Mouse (Mus musculus): ENCODE results near the gene Cdh3.

Gene Cdh3

GRCm38 (mm10) chr8:106527241-106528036 lies 16.7 kb downstream of the Cdh3 start:
- no peak for DNase-seq

- no peak for DNase-seq
Measured at GRCm38 (mm10) chr8:106528596-106529249, 18.0 kb downstream of the Cdh3 start.

GRCm38 (mm10) chr8:106529885-106530482 lies 19.3 kb downstream of the Cdh3 start:
- no peak for DNase-seq

- peak in 1 of 2 experiments; percentile 47 for DNase-seq
Measured at GRCm38 (mm10) chr8:106530566-106530965, 19.9 kb downstream of the Cdh3 start.

GRCm38 (mm10) chr8:106533709-106534108 lies 23.0 kb downstream of the Cdh3 start:
- no peak for DNase-seq

GRCm38 (mm10) chr8:106534449-106534848 lies 23.8 kb downstream of the Cdh3 start:
- DNase-seq, result peak; percentile 65 to 84

- peak in 1 of 2 experiments; percentile 8 for DNase-seq
Measured at GRCm38 (mm10) chr8:106535448-106535847, 24.8 kb downstream of the Cdh3 start.

- DNase-seq, result no peak
Measured at GRCm38 (mm10) chr8:106539193-106539592, 28.5 kb downstream of the Cdh3 start.

GRCm38 (mm10) chr8:106541002-106541401 lies 30.3 kb downstream of the Cdh3 start:
- no peak for DNase-seq

GRCm38 (mm10) chr8:106543043-106543442 lies 32.4 kb downstream of the Cdh3 start:
- DNase-seq, result no peak

GRCm38 (mm10) chr8:106545149-106545548 lies 34.5 kb downstream of the Cdh3 start:
- DNase-seq, result peak in 1 of 2 experiments; percentile 52

- DNase-seq, result no peak
Measured at GRCm38 (mm10) chr8:106546746-106547145, 36.1 kb downstream of the Cdh3 start.

- no peak for DNase-seq
Measured at GRCm38 (mm10) chr8:106548366-106548936, 37.8 kb downstream of the Cdh3 start.

GRCm38 (mm10) chr8:106550906-106551305 lies 40.2 kb downstream of the Cdh3 start:
- no peak for DNase-seq

GRCm38 (mm10) chr8:106554011-106554410 lies 43.3 kb downstream of the Cdh3 start:
- no peak for DNase-seq

- DNase-seq, result no peak
Measured at GRCm38 (mm10) chr8:106556068-106556645, 45.5 kb downstream of the Cdh3 start.

GRCm38 (mm10) chr8:106559844-106560243 lies 49.2 kb downstream of the Cdh3 start:
- DNase-seq, result no peak

GRCm38 (mm10) chr8:106561097-106561865 lies 50.6 kb downstream of the Cdh3 start:
- DNase-seq, result peak; percentile 82 to 86

GRCm38 (mm10) chr8:106563691-106564182 lies 53.0 kb downstream of the Cdh3 start:
- peak; percentile 37 to 45 for DNase-seq

GRCm38 (mm10) chr8:106569006-106569405 lies 58.3 kb downstream of the Cdh3 start:
- no peak for DNase-seq

GRCm38 (mm10) chr8:106570386-106570785 lies 59.7 kb downstream of the Cdh3 start:
- peak; percentile 69 to 79 for DNase-seq

All from kidney, postnatal 36 days (tissue).